Mouse (Mus musculus): Measurements from ENCODE around the gene Dnaaf5. TPM values are rescaled to one million over a fixed set of nuclear protein-coding genes. Genes with fewer than 3 reads are reported as not detected.

The Dnaaf5 gene
- polyA plus RNA-seq, 1 experiment = 26.3 TPM

DNA sequence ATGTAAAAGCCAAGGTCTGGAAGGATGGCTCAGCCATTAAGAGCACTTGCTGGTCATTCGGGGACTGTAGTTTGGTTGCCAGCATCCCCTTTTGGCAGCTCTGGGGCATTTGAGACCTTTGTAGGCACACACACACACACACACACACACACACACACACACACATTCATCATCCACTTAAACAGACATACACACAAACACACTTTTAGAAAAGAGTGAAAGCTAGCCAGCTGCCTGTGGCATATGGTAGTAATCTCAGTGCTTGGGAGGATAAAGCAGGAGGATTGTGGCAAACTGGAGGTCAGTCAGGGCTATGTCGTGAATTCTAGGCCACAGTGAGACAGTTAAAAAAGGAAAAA, 49.6 kb downstream of the Dnaaf5 start:
- H3ac ChIP-seq (ENCODE audit: control insufficient read depth, insufficient read length) = no peak overlapping the region
- peak overlapping the region; percentile 89 for H3K4me2 ChIP-seq (ENCODE audit: low read depth)
- no peaks in the 10 kb centered on the region for H3K27me3 ChIP-seq (ENCODE audit: control insufficient read depth, insufficient read depth, insufficient read length)
- H3K36me3 ChIP-seq (ENCODE audit: control insufficient read depth, insufficient read depth) = no peaks in the 10 kb centered on the region
- H3K79me2 ChIP-seq (ENCODE audit: control insufficient read depth, insufficient read depth) = peaks cover 38% of the 10 kb centered on the region
- TF ChIP-seq MYOD1 (IDR thresholded peaks at IDR 0.05; ENCODE audit: control insufficient read depth in 1 of 3, insufficient read length in 2 of 3, low read depth in 2 of 3) = peak in 2 of 3 experiments; percentile 24 to 28
- no peak for TF ChIP-seq TCF3 (IDR thresholded peaks at IDR 0.05; ENCODE audit: insufficient read length, low read depth)
- TF ChIP-seq POLR2AphosphoS2 (IDR thresholded peaks at IDR 0.05; ENCODE audit: insufficient read length, low read depth) = no peak
- TF ChIP-seq E2F4 (IDR thresholded peaks at IDR 0.05; ENCODE audit: insufficient read depth) = no peak
- peak in 1 of 3 experiments; percentile 36 for TF ChIP-seq MYOG (IDR thresholded peaks at IDR 0.05; ENCODE audit: control insufficient read depth in 1 of 3, insufficient read depth in 1 of 3, insufficient read length in 2 of 3, low read depth in 2 of 3)
- TF ChIP-seq REST (IDR thresholded peaks at IDR 0.05; ENCODE audit: insufficient read depth, insufficient read length) = no peak
- TF ChIP-seq CEBPB (IDR thresholded peaks at IDR 0.05; ENCODE audit: insufficient read depth, poor library complexity, severe bottlenecking) = no peak
- no peak for TF ChIP-seq POLR2A (IDR thresholded peaks at IDR 0.05; ENCODE audit: insufficient read length, low read depth)
- peak; percentile 44 for TF ChIP-seq TCF12 (IDR thresholded peaks at IDR 0.05; ENCODE audit: insufficient read depth, poor library complexity, severe bottlenecking)
- TF ChIP-seq SRF (IDR thresholded peaks at IDR 0.05; ENCODE audit: control insufficient read depth, insufficient read length, low read depth) = no peak
- no peak for TF ChIP-seq MAX (IDR thresholded peaks at IDR 0.05; ENCODE audit: low read depth)
- TF ChIP-seq USF1 (IDR thresholded peaks at IDR 0.05; ENCODE audit: low read depth) = no peak
- peak overlapping the region; percentile 54 for H3K4me3 ChIP-seq

DNA sequence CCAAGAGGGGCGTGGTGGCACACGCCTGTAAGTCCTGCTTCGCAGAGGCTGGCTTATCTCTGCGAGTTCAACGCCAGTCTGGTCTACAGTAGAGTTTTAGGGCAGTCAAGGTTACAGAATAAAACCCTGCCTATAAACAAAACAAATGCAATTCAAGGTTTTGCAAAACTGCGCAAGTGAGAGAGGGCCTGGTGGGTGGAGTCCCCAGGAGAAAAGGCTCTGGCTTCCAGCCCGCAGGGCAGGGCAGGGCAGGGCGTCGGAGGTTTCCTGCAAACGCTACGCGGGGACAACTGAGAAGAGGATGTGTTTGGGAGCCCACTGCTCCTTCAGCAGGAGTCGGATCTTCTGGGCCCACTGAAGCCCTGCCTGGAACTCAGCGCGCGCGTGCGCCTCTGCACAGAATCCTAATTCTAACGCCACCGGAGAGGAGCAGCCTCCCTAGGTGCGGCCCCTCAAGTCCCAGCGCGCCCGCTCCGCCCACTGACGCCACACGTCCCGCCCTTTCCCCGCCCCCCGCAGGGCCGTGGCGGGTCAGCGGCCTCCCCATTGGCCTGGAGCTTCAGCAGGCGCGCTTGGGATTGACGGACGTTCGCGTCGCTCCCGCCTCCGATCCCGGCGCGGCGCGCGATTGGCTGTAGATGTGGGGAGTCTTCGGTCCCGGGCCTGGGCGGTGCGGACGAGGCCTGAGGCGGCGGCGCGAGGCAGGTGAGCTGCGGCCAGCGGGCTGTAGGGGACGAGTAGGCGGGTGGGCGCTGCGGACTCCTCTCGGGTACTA, 50.2 kb downstream of the Dnaaf5 start, which contains the start of gene Sun1:
Gene Sun1 (plus strand): TSS at position 643 of the 775 bp plus-strand sequence.
- no peaks in the 10 kb centered on the region for H3K36me3 ChIP-seq (ENCODE audit: control insufficient read depth, insufficient read depth)
- H3K27me3 ChIP-seq (ENCODE audit: control insufficient read depth, insufficient read depth, insufficient read length) = no peaks in the 10 kb centered on the region
- peak within 1 kb of the TSS; percentile 93 for H3K4me2 ChIP-seq (ENCODE audit: low read depth)
- H3K4me3 ChIP-seq = peak within 1 kb of the TSS; percentile 54
- TF ChIP-seq USF1 (IDR thresholded peaks at IDR 0.05; ENCODE audit: low read depth) (no peak), CEBPB (IDR thresholded peaks at IDR 0.05; ENCODE audit: insufficient read depth, poor library complexity, severe bottlenecking) (no peak), MYOD1 (IDR thresholded peaks at IDR 0.05; ENCODE audit: control insufficient read depth in 1 of 3, insufficient read length in 2 of 3, low read depth in 2 of 3) (peak in 2 of 3 experiments; percentile 18 to 60), MYOG (IDR thresholded peaks at IDR 0.05; ENCODE audit: control insufficient read depth in 1 of 3, insufficient read depth in 1 of 3, insufficient read length in 2 of 3, low read depth in 2 of 3) (peak in 1 of 3 experiments; percentile 50), MAX (IDR thresholded peaks at IDR 0.05; ENCODE audit: low read depth) (no peak), TCF3 (IDR thresholded peaks at IDR 0.05; ENCODE audit: insufficient read length, low read depth) (no peak), POLR2AphosphoS2 (IDR thresholded peaks at IDR 0.05; ENCODE audit: insufficient read length, low read depth) (peak; percentile 87), SRF (IDR thresholded peaks at IDR 0.05; ENCODE audit: control insufficient read depth, insufficient read length, low read depth) (peak; percentile 47), POLR2A (IDR thresholded peaks at IDR 0.05; ENCODE audit: insufficient read length, low read depth) (peak; percentile 90), REST (IDR thresholded peaks at IDR 0.05; ENCODE audit: insufficient read depth, insufficient read length) (no peak), TCF12 (IDR thresholded peaks at IDR 0.05; ENCODE audit: insufficient read depth, poor library complexity, severe bottlenecking) (no peak), E2F4 (IDR thresholded peaks at IDR 0.05; ENCODE audit: insufficient read depth) (no peak)
- peak within 1 kb of the TSS; percentile 73 for H3ac ChIP-seq (ENCODE audit: control insufficient read depth, insufficient read length)
- H3K79me2 ChIP-seq (ENCODE audit: control insufficient read depth, insufficient read depth) = peaks cover 44% of the 10 kb centered on the region

DNA sequence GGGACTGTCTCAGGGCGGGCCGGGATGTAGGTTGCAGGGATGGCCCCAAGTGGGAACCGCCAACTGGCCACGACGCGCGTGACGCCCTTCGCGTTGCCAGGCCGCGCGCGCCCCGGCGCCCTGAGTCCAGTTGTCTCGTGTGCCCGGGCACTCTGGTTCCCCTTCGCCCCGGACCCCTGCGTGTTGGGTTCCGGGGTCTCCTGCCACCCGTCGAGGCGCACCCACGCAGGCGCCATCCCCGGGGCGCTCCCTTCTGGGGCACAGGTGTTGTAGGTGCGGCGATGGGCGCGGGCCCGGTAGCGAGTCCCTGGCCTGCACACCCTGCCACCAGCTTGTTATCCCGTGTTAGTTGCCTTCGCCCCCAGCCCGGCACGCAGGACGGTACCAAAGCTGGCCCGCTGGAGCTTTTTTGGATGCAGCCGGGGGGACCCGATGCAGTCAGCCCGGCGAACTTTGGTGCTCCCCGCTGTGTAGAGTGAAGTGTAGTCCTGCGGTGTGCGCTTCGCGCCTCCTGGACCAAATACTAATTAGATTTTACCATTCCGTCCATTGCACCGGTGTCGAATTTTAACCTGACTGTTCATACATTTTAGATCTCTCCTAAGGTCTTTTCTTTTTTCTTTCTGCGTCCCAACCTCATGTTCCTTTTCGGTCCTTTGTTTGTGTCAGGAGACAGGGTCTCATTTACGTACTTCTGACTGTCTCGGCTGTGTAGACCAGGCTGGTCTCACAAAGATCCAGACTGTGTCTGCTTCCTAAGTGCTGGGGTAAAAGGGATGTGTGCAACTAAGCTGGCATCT, 50.9 kb downstream of the Dnaaf5 start:
- Histone ChIP-seq H3K4me2 (ENCODE audit: low read depth) (peak overlapping the region; percentile 93), H3ac (ENCODE audit: control insufficient read depth, insufficient read length) (peak overlapping the region; percentile 73), H3K4me3 (peak overlapping the region; percentile 54), H3K36me3 (ENCODE audit: control insufficient read depth, insufficient read depth) (no peaks in the 10 kb centered on the region), H3K79me2 (ENCODE audit: control insufficient read depth, insufficient read depth) (peaks cover 52% of the 10 kb centered on the region), H3K27me3 (ENCODE audit: control insufficient read depth, insufficient read depth, insufficient read length) (no peaks in the 10 kb centered on the region)
- TF ChIP-seq MYOG (IDR thresholded peaks at IDR 0.05; ENCODE audit: control insufficient read depth in 1 of 3, insufficient read depth in 1 of 3, insufficient read length in 2 of 3, low read depth in 2 of 3) (peak in 2 of 3 experiments; percentile 38 to 43), CEBPB (IDR thresholded peaks at IDR 0.05; ENCODE audit: insufficient read depth, poor library complexity, severe bottlenecking) (no peak)

DNA sequence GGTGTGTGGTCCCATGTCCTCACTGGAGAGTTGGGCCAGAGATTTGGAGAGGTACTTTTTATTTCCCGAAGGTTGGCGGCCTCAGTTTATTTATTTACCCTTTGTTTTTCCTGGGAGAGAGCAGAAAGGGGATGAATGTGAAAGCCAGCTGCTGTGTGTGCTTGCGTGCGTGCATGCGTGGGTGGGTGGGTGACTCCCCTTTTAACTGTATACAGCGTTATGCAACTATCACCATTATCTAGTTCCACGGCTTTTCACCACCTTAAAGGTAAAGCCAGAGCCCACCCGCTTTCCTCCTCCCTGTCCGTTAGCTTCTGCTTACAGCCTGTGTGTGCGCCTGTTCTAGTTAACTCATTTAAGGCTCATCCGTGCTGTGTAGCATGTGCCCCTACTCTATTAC, 52.1 kb downstream of the Dnaaf5 start:
- H3K36me3 ChIP-seq (ENCODE audit: control insufficient read depth, insufficient read depth) = no peaks in the 10 kb centered on the region
- no peaks in the 10 kb centered on the region for H3K27me3 ChIP-seq (ENCODE audit: control insufficient read depth, insufficient read depth, insufficient read length)
- peak overlapping the region; percentile 73 for H3ac ChIP-seq (ENCODE audit: control insufficient read depth, insufficient read length)
- H3K79me2 ChIP-seq (ENCODE audit: control insufficient read depth, insufficient read depth) = peaks cover 61% of the 10 kb centered on the region
- H3K4me3 ChIP-seq = peak overlapping the region; percentile 54
- H3K4me2 ChIP-seq (ENCODE audit: low read depth) = peak overlapping the region; percentile 93
- no peak for TF ChIP-seq MAX (IDR thresholded peaks at IDR 0.05; ENCODE audit: low read depth)
- TF ChIP-seq E2F4 (IDR thresholded peaks at IDR 0.05; ENCODE audit: insufficient read depth) = no peak
- TF ChIP-seq USF1 (IDR thresholded peaks at IDR 0.05; ENCODE audit: low read depth) = no peak
- no peak for TF ChIP-seq MYOD1 (IDR thresholded peaks at IDR 0.05; ENCODE audit: control insufficient read depth in 1 of 3, insufficient read length in 2 of 3, low read depth in 2 of 3)
- no peak for TF ChIP-seq REST (IDR thresholded peaks at IDR 0.05; ENCODE audit: insufficient read depth, insufficient read length)
- no peak for TF ChIP-seq TCF3 (IDR thresholded peaks at IDR 0.05; ENCODE audit: insufficient read length, low read depth)
- no peak for TF ChIP-seq SRF (IDR thresholded peaks at IDR 0.05; ENCODE audit: control insufficient read depth, insufficient read length, low read depth)
- no peak for TF ChIP-seq MYOG (IDR thresholded peaks at IDR 0.05; ENCODE audit: control insufficient read depth in 1 of 3, insufficient read depth in 1 of 3, insufficient read length in 2 of 3, low read depth in 2 of 3)
- no peak for TF ChIP-seq POLR2AphosphoS2 (IDR thresholded peaks at IDR 0.05; ENCODE audit: insufficient read length, low read depth)
- TF ChIP-seq CEBPB (IDR thresholded peaks at IDR 0.05; ENCODE audit: insufficient read depth, poor library complexity, severe bottlenecking) = no peak
- TF ChIP-seq POLR2A (IDR thresholded peaks at IDR 0.05; ENCODE audit: insufficient read length, low read depth) = no peak
- no peak for TF ChIP-seq TCF12 (IDR thresholded peaks at IDR 0.05; ENCODE audit: insufficient read depth, poor library complexity, severe bottlenecking)
